Mouse (Mus musculus): ENCODE data around the gene Prkcq. TPM values are rescaled to one million over a fixed set of nuclear protein-coding genes. Genes with fewer than 3 reads are reported as not detected.

Prkcq gene
- 1.4 to 2.1 TPM (median 1.8 TPM) in 4 replicates for total RNA-seq (2023; ENCODE audit: inconsistent age)

GRCm38 (mm10) chr2:11171754-11172501 is at the start of gene Prkcq:
Prkcq (plus strand) TSS chr2:11172108.

Data from B cell, adult (primary cell).